Mouse (Mus musculus) 3T3-L1 (cell line): Measurements from ENCODE around the gene Zfp966.
"Not testable (repeated sequence)": the region's sequence is repeated elsewhere in the genome, so short reads cannot be mapped to it uniquely, and the experiment has no call there.

Experiments
- DNase-seq: peaks from one replicate; pipeline ENCODE4 v3.0.0-alpha.2; 2015; ENCODE audit warnings: low read depth, low spot score

Gene Zfp966

GRCm38 (mm10) chr2:175931000-175931399 is at the start of gene Zfp966:
TSS of gene Zfp966 (minus strand) at chr2:175931100.
- DNase-seq, result not testable (repeated sequence)

GRCm38 (mm10) chr2:175965031-175965430 is 34.1 kb upstream of the Zfp966 start, which contains the start of gene Gm2026:
TSS of gene Gm2026 (plus strand) at chr2:175965331.
- DNase-seq, result not testable (repeated sequence)

- not testable (repeated sequence) for DNase-seq
These were observed 61.9 kb downstream of the Zfp966 start, which contains the start of gene Gm6710 for GRCm38 (mm10) chr2:175869024-175869423. TSS of gene Gm6710 (plus strand) at chr2:175869219.
